Mouse (Mus musculus) lung, embryonic 14.5 days (tissue): Measurements from ENCODE around the gene Cacna1c. TPM values are rescaled to one million over a fixed set of nuclear protein-coding genes. Genes with fewer than 3 reads are reported as not detected.
A peak's percentile ranks its signal among the peaks of the same experiment; 100 is the strongest.

Source experiments
- ATAC-seq: fragments of 200-750 bp; cut with Nextera tagmentation; 2 replicates; pipeline ENCODE4 v1.8.0; 2017; ENCODE audit warnings: mild to moderate bottlenecking, moderate TSS enrichment, moderate library complexity; ENCODE audit not compliant: insufficient read depth
- DNase-seq: peaks from one replicate; pipeline ENCODE4 v3.0.0-alpha.2; 2015
- H3K27ac ChIP-seq: fragments of 300-500 bp; sonication (generic); 2 replicates; pipeline ENCODE4 v1.5.1; 2014; ENCODE audit warnings: low read depth, mild to moderate bottlenecking, moderate library complexity
- H3K27me3 ChIP-seq: fragments of 300-500 bp; sonication (generic); 2 replicates; pipeline ENCODE4 v1.6.1; 2014; ENCODE audit warnings: low read length, control low read depth; ENCODE audit not compliant: insufficient read depth
- H3K36me3 ChIP-seq: fragments of 300-500 bp; sonication (generic); 2 replicates; pipeline ENCODE4 v1.6.1; 2014; ENCODE audit warnings: control low read depth; ENCODE audit not compliant: insufficient read depth
- H3K4me1 ChIP-seq: fragments of 300-500 bp; sonication (generic); 2 replicates; pipeline ENCODE4 v1.6.1; 2014; ENCODE audit warnings: antibody characterized with exemption, control low read depth; ENCODE audit not compliant: insufficient read depth
- H3K4me2 ChIP-seq: fragments of 300-500 bp; sonication (generic); 2 replicates; pipeline ENCODE4 v1.6.1; 2014; ENCODE audit warnings: mild to moderate bottlenecking
- H3K4me3 ChIP-seq: fragments of 300-500 bp; sonication (generic); 2 replicates; pipeline ENCODE4 v1.5.1; 2014; ENCODE audit warnings: low read depth, low read length
- H3K9ac ChIP-seq: fragments of 300-500 bp; sonication (generic); 2 replicates; pipeline ENCODE4 v1.6.1; 2014
- H3K9me3 ChIP-seq: fragments of 300-500 bp; sonication (generic); 2 replicates; pipeline ENCODE4 v1.6.1; 2016; ENCODE audit warnings: low read depth, low read length, control low read depth
- CTCF ChIP-seq: IDR thresholded peaks from 2 replicates; pipeline ENCODE4 v1.5.1; 2016; ENCODE audit warnings: antibody characterized with exemption, low read depth
- WGBS: fragments of 180-500 bp; shearing (Covaris S2); extraction: QIAGEN DNeasy Blood & Tissue Kit; methylation state at CpG from one replicate; pipeline ENCODE4 v1.1.7; 2014; 5-methylcytosine and 5-hydroxymethylcytosine counted together
- polyA plus RNA-seq: library from polyadenylated mRNA; unstranded; fragments of >200 nt; fragmentation: Nextera tagmentation; extraction: Ambion mirVana; gene quantifications from 2 replicates; pipeline ENCODE4 v1.2.1, GENCODE M21; 2014

The Cacna1c gene
- polyA plus RNA-seq, 1 experiment from 2014 or later: 10.6 TPM

DNA sequence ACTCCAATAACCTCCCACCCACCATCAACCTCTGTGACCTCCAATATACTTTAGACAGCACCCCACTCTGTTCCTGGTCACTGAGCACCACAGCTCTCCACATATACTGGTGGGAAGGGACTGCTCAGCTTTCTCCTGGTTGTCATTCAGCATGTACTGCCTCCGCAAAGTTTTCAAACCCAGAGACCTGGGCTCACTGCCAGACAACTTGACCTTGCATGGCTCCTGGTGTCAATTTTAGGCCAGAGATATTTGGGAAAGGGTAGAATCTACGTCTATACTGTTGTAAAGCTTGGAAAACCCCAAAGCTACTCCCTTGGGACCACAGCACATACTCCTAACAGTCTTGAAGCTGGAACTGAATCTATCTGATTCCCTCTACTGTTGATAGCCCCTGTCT lies 320.0 kb downstream of the Cacna1c start:
- Histone ChIP-seq H3K9me3 (no peaks in the 10 kb centered on the region), H3K27me3 (no peaks in the 10 kb centered on the region), H3K4me2 (no peak overlapping the region), H3K4me3 (no peak overlapping the region), H3K4me1 (0 out of 2 replicates have a peak, but pooled peaks cover 2% of the 10 kb centered on the region), H3K27ac (no peak overlapping the region), H3K9ac (no peak overlapping the region), H3K36me3 (no peaks in the 10 kb centered on the region)
- peak; percentile 61 for DNase-seq
- no peak for TF ChIP-seq CTCF
- no peak for ATAC-seq
- WGBS: 28% methylated on average over 2 of the region's 2 CpGs

DNA sequence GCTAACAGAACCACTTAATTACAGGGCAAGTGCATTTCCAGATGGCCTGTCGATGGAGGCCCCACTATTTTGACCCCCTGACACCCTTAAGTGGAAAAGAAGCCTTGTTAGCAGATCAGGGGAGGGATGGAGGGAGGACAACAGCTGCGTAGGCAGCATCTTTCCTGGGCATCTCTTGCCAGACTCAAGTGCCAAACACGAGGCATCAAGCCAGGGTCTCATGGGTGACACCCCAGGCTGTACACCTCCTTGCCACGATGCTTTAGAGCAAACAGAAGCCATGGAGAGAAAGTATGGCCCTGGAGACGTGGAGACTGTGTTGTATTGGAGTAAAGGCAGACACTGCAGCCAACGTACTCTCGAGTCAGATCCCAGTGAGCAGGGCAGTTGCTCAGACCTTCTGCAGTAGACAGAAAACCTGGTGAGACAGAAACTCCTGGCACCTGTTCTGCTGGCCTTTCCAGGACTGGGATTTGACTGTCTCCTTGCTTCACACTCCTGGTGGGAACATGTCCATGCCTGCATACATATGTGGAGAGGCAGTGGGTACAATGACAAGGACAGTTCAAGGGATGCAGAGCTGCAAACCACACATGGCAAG lies 325.9 kb downstream of the Cacna1c start:
- Histone ChIP-seq H3K4me3 (no peak overlapping the region), H3K9me3 (no peaks in the 10 kb centered on the region), H3K36me3 (no peaks in the 10 kb centered on the region), H3K27ac (no peak overlapping the region), H3K4me1 (0 out of 2 replicates have a peak, but pooled peaks cover 2% of the 10 kb centered on the region), H3K4me2 (no peak overlapping the region), H3K9ac (no peak overlapping the region), H3K27me3 (no peaks in the 10 kb centered on the region)
- no peak for TF ChIP-seq CTCF
- no peak for DNase-seq
- ATAC-seq: no peak
- 60% methylated on average over 7 of the region's 7 CpGs for WGBS

DNA sequence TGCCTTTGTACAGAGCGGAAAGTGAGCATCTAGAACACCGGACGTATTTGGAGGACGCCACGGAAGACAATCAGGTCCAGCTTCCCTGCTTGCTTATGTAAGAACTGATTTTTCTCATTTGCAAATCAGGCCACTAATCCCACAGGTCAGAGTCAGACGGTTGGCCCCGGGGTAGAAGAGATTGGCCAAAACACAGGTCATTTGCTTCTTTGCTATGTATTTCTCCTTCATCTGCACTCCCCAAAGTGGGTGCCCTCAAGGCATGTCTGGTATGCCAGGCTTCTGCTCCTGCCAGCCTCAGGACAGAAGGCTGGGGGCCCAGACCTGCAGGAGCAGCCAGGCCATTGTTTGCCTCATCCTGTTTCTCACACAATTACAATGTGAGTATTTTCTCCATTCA lies 328.8 kb downstream of the Cacna1c start:
- no peaks in the 10 kb centered on the region for H3K4me1 ChIP-seq
- no peak overlapping the region for H3K4me2 ChIP-seq
- DNase-seq (no peak), ATAC-seq (no peak)
- H3K36me3 ChIP-seq: no peaks in the 10 kb centered on the region
- no peak for TF ChIP-seq CTCF
- H3K27me3 ChIP-seq: no peaks in the 10 kb centered on the region
- WGBS: 81% methylated on average over 7 of the region's 7 CpGs
- H3K9me3 ChIP-seq: no peaks in the 10 kb centered on the region
- no peak overlapping the region for H3K4me3 ChIP-seq
- no peak overlapping the region for H3K9ac ChIP-seq
- H3K27ac ChIP-seq: no peak overlapping the region

DNA sequence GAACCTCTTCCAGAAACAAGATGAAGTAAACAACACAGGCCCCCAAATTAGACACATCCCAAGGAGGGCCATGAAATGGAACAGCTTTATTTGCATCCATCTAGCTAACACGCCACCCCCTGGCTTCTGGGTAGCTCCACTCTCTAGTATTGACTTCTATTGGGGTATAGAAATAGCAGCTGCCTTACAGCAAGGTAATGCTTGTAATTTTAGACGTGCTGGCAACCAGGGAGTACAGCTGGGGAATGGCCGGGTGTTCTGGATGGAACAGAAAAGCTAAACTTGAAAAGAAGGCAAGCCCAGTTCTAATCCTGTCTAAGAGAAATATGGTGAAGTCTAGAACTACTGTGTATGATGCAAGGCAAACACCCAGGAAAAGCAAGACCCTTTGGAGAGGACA lies 329.3 kb downstream of the Cacna1c start:
- Histone ChIP-seq H3K27ac (no peak overlapping the region), H3K36me3 (no peaks in the 10 kb centered on the region), H3K27me3 (no peaks in the 10 kb centered on the region), H3K4me1 (no peaks in the 10 kb centered on the region), H3K9me3 (no peaks in the 10 kb centered on the region), H3K9ac (no peak overlapping the region), H3K4me3 (no peak overlapping the region), H3K4me2 (no peak overlapping the region)
- ATAC-seq (no peak), DNase-seq (no peak)
- TF ChIP-seq CTCF: no peak
- 64% methylated on average over 3 of the region's 3 CpGs for WGBS

DNA sequence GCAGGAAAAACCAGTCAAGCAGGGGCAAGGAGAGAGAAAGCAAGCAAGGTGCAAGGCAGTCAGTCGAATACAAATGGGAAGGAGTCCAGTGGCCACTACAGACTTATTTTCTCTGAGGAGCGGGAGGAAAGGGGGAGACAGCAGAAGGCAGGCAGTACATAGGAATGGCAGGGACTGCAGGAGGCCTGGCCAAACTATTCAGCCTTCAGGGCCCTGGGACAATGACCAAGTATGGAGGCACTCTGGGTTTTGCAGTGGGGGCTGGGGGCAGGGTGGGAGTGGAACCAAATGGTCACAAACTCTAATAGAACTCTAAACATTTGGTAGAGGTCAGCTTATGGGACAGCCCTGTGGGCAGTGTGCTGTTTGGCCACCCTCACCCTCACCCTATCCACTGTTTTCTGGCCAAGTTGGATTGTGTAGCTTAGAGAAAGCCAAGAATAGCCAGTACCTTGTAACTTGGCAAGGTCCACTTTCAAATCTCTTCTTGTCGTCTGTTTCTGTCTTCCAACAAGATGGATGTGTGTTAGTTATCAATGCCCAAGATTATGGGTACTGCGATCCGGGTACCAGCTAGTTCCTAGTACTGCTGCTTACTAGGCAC lies 330.3 kb downstream of the Cacna1c start:
- DNase-seq (no peak), ATAC-seq (no peak)
- Histone ChIP-seq H3K36me3 (no peaks in the 10 kb centered on the region), H3K4me3 (no peak overlapping the region), H3K4me1 (no peaks in the 10 kb centered on the region), H3K9me3 (no peaks in the 10 kb centered on the region), H3K27me3 (no peaks in the 10 kb centered on the region), H3K9ac (no peak overlapping the region), H3K27ac (no peak overlapping the region), H3K4me2 (no peak overlapping the region)
- 72% methylated on average over 5 of the region's 5 CpGs for WGBS
- TF ChIP-seq CTCF: no peak

- Histone ChIP-seq H3K4me3 (no peak overlapping the region), H3K9ac (no peak overlapping the region), H3K27me3 (no peaks in the 10 kb centered on the region), H3K4me1 (no peaks in the 10 kb centered on the region), H3K9me3 (no peaks in the 10 kb centered on the region), H3K27ac (no peak overlapping the region), H3K4me2 (no peak overlapping the region), H3K36me3 (no peaks in the 10 kb centered on the region)
- WGBS: 49% methylated on average over 18 of the region's 18 CpGs
- DNase-seq: peak; percentile 13
- no peak for ATAC-seq
- no peak for TF ChIP-seq CTCF
Observed at GRCm38 (mm10) chr6:118864696-118865620, 331.3 kb downstream of the Cacna1c start.

- no peak for TF ChIP-seq CTCF
- no peaks in the 10 kb centered on the region for H3K9me3 ChIP-seq
- 84% methylated on average over 9 of the region's 9 CpGs for WGBS
- no peaks in the 10 kb centered on the region for H3K27me3 ChIP-seq
- no peak overlapping the region for H3K4me2 ChIP-seq
- H3K36me3 ChIP-seq: no peaks in the 10 kb centered on the region
- no peak overlapping the region for H3K9ac ChIP-seq
- DNase-seq (no peak), ATAC-seq (no peak)
- H3K4me3 ChIP-seq: no peak overlapping the region
- H3K27ac ChIP-seq: no peak overlapping the region
- no peaks in the 10 kb centered on the region for H3K4me1 ChIP-seq
Observed at GRCm38 (mm10) chr6:118862727-118863126, 333.5 kb downstream of the Cacna1c start.
